Mouse (Mus musculus) frontal cortex, adult (tissue): ENCODE results near the gene Ccnt2.
"Not testable (repeated sequence)": the region's sequence is repeated elsewhere in the genome, so short reads cannot be mapped to it uniquely, and the experiment has no call there.

ENCODE experiments used
- ATAC-seq: cut with Nextera tagmentation; 2 replicates; pipeline ENCODE4 v1.9.2; 2017; ENCODE audit warnings: mild to moderate bottlenecking, moderate library complexity, mixed read lengths; ENCODE audit not compliant: low TSS enrichment

Gene Ccnt2

GRCm38 (mm10) chr1:127773803-127774500 is at the start of gene Ccnt2:
Gene Ccnt2, plus strand, starts transcription at chr1:127774164.
- ATAC-seq: peak; percentile 96

DNA sequence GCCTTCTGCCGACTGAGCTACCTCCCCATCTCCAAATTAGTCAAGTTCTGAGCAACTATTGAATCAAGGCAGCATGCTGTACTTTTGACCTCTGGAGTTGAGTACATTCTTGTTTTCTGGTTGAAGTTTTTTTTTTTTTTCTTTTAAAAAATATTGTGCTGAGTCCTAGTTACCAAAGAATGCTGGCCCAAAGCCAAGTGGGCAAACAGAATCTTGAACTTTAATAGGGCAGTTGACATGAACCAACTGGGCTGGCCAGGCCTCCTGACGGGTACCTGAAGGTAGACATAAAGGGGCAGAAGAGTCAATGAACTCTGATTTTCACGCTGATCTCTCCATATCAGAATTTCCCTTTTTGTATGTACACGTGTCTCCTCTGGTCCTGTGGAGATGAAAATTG is 44.9 kb upstream of the Ccnt2 start, which contains the start of gene Acmsd:
Gene Acmsd, plus strand, starts transcription at position 318 of the 400 bp plus-strand sequence.
- ATAC-seq: no peak

DNA sequence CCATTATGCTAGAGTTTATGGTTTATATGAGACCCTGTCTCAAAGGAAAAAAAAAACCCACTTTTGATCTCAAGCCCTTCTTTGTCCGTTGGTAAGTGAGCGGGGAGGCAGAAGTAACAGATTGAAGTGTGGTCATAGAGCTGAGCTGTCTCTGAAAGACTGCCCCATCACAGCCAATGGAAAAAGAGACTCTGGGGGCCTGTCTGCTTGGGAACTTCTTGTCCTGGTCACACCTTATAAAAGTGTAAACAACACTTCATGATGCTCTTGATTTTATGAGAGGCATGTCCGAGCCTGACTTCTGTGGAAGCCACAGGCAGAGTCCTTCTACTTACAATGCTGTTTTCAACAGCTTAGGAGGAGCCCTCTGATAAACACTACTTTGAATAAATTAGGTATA is 42.9 kb upstream of the Ccnt2 start:
- no peak for ATAC-seq

- ATAC-seq: no peak
Measured at GRCm38 (mm10) chr1:127732435-127732834, 41.5 kb upstream of the Ccnt2 start.

DNA sequence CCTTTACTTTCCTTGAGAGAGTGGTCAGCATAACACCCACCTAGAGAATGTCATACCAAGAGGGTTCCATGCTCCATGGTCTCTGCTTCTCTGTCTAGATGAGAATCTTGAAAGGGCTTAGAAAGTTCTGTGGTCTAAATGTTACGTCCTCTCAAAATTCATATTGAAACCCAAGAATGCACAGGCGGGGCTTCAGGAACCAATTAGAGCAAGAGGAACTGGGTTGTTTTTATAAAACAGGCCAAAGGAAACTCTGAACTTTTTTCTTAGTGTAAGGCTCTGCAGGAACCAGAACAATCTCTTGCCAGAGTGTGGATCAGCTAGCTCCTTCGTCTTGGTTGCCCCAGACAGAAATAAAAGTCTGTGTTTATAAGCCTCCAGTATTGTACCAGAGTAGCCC is 41.1 kb upstream of the Ccnt2 start:
- no peak for ATAC-seq

DNA sequence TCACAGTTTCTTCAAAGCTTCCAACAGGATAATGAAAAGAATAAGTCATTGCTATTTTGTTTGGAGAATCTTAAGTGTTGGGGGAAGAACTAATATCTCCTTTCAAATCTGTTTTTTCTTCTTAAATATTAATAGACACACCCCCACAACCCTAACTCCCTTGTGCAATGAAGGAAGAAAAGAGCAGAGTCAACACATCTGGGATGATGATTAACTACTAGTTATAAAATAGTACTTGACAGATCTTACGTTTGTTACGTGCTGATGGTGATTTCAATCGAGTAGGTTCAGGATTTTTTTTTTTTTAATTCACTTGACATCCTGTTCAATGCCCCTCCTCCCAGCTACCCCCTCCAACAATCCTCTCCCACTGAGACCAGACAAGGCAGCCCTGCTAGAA is 38.6 kb upstream of the Ccnt2 start:
- ATAC-seq: no peak

- ATAC-seq: no peak
Measured at GRCm38 (mm10) chr1:127750401-127751102, 23.4 kb upstream of the Ccnt2 start.

DNA sequence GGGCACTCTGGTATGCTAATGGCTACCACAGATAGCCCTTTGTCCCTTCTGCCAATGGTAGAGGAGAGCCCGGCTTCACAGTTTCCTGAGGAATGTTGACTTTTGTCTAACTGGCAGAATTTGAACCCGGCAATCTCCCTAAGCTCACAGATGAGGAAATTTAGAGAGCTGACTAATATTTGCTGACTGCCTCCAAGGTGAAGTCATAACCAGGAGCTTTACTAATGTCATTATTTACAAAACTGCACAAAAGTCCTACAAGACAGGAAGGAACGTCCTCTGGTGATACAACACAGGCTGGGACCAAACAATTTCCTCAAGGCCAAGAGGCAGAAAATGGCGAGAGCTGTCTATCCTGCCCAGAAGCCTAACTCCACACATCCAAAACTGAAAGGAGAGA is 18.2 kb upstream of the Ccnt2 start:
- ATAC-seq: no peak

GRCm38 (mm10) chr1:127756331-127757163 is 17.4 kb upstream of the Ccnt2 start:
- ATAC-seq: no peak

DNA sequence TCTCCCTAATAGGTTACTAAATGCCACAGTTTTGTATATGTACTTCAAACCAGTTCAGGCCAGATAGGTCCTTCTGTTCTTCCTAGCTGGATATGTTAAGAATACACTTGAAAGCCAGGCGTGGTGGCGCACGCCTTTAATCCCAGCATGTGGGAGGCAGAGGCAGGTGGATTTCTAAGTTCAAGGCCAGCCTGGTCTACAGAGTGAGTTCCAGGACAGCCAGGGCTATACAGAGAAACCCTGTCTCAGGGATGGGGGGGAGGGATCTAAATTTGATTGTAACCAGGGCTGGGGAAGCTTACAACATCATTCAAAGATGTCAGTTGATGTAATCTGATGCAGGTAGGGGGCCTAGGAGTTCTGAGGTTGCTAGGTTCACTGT is 16.8 kb upstream of the Ccnt2 start:
- not testable (repeated sequence) for ATAC-seq

GRCm38 (mm10) chr1:127765468-127765867 is 8.5 kb upstream of the Ccnt2 start:
- no peak for ATAC-seq

DNA sequence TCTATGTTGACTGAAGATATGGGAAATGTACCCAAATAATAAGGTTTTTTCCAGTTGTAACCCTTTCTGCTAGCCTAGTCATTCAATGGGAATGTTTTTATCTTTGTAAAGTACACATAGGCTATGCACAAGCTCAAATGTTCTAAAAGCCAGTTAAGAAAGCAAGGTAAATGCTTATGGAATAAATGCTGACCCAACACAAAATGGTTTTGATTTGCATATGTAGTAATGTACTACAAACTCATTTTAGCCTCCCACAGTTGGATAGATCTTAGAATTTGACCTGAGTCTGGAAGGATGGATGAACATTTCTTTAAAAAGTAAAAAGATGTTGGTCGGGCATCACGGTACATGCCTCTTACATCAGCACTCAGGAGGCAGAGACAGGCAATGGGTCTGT is 7.2 kb upstream of the Ccnt2 start:
- ATAC-seq: no peak

GRCm38 (mm10) chr1:127773198-127773802 is 664 bp upstream of the Ccnt2 start:
- ATAC-seq: peak; percentile 14

- ATAC-seq: peak; percentile 54
Measured at GRCm38 (mm10) chr1:127774501-127774880, 527 bp downstream of the Ccnt2 start.

- no peak for ATAC-seq
Measured at GRCm38 (mm10) chr1:127775206-127775720, 1.3 kb downstream of the Ccnt2 start.

DNA sequence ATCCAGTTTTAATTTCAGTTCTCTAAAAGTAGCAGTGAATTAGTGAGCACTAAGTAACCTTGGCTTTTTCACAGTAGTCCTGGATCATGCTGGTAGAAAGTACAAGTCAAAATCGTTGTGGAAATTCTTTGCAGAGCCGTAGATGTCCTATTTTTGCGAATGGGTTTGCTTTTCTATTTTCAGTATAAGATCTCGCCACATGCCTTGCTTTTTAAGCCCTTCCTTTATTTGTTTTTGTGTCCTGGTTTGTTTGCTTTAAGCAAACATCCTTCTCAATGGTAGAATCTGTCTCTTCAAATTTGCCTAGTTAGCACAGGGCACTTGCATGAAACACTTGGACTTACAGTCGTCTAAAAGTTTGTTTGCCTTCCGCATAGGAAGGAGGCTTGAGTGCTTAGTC is 2.3 kb downstream of the Ccnt2 start:
- ATAC-seq: no peak

GRCm38 (mm10) chr1:127778611-127779010 is 4.6 kb downstream of the Ccnt2 start:
- ATAC-seq: no peak

DNA sequence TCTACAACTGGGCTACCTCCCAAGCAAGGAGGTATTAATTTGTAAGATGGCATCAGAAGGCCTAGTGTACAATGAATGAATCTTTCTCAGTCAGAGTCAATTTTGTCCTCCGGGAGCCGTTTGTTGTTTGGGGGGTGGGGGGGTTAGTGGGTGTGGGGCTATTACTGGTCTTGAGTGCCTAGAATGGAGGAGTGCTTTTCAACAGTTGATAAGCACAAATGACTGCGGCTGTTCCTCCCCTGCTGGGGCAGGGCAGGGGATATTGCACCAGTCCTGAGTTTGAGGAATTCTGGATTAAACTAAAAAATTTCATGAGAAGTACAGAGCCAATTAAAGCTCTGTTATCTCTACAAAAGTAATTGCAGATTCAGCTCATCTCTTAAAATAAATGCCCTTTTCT is 6.2 kb downstream of the Ccnt2 start:
- no peak for ATAC-seq

GRCm38 (mm10) chr1:127780849-127781248 is 6.9 kb downstream of the Ccnt2 start:
- no peak for ATAC-seq

- ATAC-seq: no peak
Measured at GRCm38 (mm10) chr1:127783862-127784261, 9.9 kb downstream of the Ccnt2 start.

- no peak for ATAC-seq
Measured at GRCm38 (mm10) chr1:127785882-127786281, 11.9 kb downstream of the Ccnt2 start.

- ATAC-seq: peak; percentile 60; the same call in 1 of the 2 replicates
Measured at GRCm38 (mm10) chr1:127788943-127789342, 15.0 kb downstream of the Ccnt2 start.
